Mouse (Mus musculus) kidney, adult 2 months (tissue): ENCODE results near the gene Serpine1. TPM values are rescaled to one million over a fixed set of nuclear protein-coding genes. Genes with fewer than 3 reads are reported as not detected.

ENCODE experiments used
- DNase-seq: peaks from one replicate; pipeline ENCODE4 v3.0.0; 2021
- H3K27ac ChIP-seq: fragments of 200-500 bp; 2 replicates; pipeline ENCODE4 v1.5.1; 2012; ENCODE audit warnings: low read depth, low read length, control low read depth, inconsistent platforms; ENCODE audit not compliant: insufficient read depth
- H3K27me3 ChIP-seq: fragments of 200-500 bp; replicated peaks from 2 replicates; pipeline ENCODE4 v1.6.1; 2012; ENCODE audit warnings: mild to moderate bottlenecking, moderate library complexity, low read length, inconsistent platforms; ENCODE audit not compliant: control insufficient read depth, insufficient read depth
- H3K36me3 ChIP-seq: fragments of 200-500 bp; 2 replicates; pipeline ENCODE4 v1.6.1; 2012; ENCODE audit warnings: mild to moderate bottlenecking, moderate library complexity, low read length, inconsistent platforms; ENCODE audit not compliant: control insufficient read depth, insufficient read depth
- H3K4me1 ChIP-seq: fragments of 200-500 bp; 2 replicates; pipeline ENCODE4 v1.6.1; 2011; ENCODE audit warnings: low read length; ENCODE audit not compliant: control insufficient read depth, insufficient read depth
- H3K4me3 ChIP-seq: fragments of 200-500 bp; 2 replicates; pipeline ENCODE4 v1.5.1; 2011; ENCODE audit warnings: mild to moderate bottlenecking, low read depth, low read length, control low read depth; ENCODE audit not compliant: insufficient read depth
- CTCF ChIP-seq: fragments of 200-500 bp; conservative IDR thresholded peaks from 2 replicates; pipeline ENCODE4 v1.5.1; 2011; ENCODE audit warnings: low read depth, mild to moderate bottlenecking, control low read depth, low read length, moderate library complexity, mixed read lengths; ENCODE audit not compliant: insufficient read depth, insufficient read length
- POLR2A ChIP-seq: fragments of 200-500 bp; IDR thresholded peaks from one replicate; pipeline ENCODE4 v1.6.1; 2011; ENCODE audit warnings: low read depth, low read length, control low read depth
- WGBS: fragments of 180-500 bp; shearing (Covaris S2); methylation state at CpG from one replicate; pipeline ENCODE4 v1.1.7; 2018; 5-methylcytosine and 5-hydroxymethylcytosine counted together
- polyA plus RNA-seq: library from polyadenylated mRNA; depleted of rRNA; stranded (reverse); fragments of >200 nt; gene quantifications from 2 replicates; pipeline ENCODE4 v1.2.3, GENCODE M21; 2012

Serpine1 gene
- polyA plus RNA-seq, 1 experiment, result 1.1 TPM

DNA sequence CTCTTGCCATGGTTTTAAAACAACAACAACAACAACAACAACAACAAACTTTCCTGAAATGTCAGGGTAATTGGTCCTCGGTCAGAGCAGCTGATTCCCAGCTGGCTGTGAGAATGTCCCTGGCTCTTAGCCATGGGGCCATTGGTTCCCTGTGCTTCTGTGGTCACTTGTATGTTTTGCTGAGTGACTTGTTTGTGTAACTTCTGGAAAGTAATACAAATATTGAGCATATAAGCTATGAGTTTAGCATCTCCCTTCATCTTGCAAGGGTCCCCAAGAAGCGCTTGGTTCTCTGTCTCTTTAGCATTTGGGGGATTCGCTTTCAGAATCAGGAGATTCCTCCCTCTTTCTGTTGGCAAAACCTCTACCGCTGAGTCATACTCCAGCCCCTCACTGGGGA, 34.4 kb upstream of the Serpine1 start:
- Histone ChIP-seq H3K27ac (no peak overlapping the region), H3K27me3 (no peaks in the 10 kb centered on the region), H3K4me1 (no peaks in the 10 kb centered on the region; the same call in 1 of the 2 replicates), H3K4me3 (no peak overlapping the region), H3K36me3 (no peaks in the 10 kb centered on the region)
- no peak for TF ChIP-seq POLR2A
- TF ChIP-seq CTCF, result no peak
- 77% methylated on average over 4 of the region's 4 CpGs for WGBS
- DNase-seq, result peak; percentile 61

DNA sequence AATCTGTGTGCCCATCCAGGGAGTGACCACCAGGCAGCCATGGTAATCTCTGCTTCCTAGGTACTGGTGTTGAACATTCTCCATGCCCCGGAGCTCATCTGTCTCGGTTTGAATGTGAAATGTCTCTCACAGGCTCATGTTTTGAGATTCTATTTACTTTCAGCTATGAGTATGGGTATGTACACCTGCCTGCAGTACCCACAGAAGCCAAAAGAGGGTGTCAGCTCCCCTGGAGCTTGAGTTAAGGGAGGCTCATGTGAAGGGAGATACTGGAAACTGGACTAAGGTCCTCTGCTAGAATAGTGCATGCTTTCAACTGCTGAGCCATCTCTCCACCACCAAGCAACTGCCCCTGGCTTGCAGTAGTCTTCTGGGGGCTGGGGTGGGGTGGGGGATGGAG, 31.9 kb upstream of the Serpine1 start:
- no peak for DNase-seq
- Histone ChIP-seq H3K27me3 (no peaks in the 10 kb centered on the region), H3K4me3 (no peak overlapping the region), H3K36me3 (no peaks in the 10 kb centered on the region), H3K4me1 (no peaks in the 10 kb centered on the region; the same call in 1 of the 2 replicates), H3K27ac (no peak overlapping the region)
- 90% methylated on average over 2 of the region's 2 CpGs for WGBS
- no peak for TF ChIP-seq POLR2A
- TF ChIP-seq CTCF, result 0 out of 2 replicates have a peak, but pooled peaks have one; percentile 5

DNA sequence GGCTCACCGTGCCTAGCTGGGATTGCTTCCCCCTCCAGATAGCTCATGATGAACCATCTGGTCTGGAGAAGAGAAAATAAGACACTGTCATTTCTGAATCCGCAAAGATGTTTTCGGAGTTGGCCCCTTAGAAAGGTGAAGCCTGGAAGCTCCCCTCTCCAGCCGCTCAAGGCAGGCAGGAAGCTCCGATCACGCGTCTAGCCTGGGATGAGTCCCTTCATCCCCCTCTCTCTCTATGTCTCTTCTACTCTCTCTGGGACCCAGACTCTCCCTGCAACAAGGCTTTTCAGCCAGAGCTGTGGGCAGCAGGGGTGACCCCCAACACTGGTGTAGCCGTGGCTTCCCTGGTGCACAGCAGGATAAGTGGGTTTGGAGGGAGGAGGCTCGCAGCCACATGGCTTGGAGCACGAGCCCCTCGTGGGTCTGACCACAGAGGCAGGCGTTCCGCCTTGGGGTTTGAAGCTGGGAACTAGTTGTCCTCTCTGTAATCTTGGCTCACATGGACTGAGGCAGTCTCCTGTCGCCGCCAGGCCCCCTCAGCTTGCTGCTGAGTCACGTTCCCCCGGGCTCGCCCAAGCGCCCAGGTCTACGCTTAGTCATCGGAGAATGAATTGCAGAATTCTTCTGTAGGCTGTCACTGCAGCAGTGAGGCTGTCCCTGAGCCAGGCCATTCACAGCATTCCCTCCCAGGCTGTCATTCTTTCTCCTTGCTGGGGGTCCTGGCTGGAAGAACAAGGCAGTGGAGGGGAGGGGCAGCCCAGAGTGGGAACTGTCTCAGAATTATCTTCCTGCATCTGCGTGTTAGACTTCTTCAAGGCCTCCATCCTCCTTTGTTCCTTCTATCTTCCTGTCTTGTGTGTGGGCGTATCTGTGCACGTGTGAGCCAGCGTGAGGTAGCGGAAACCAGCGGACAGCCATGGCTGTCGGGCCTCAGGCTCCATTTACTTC, 30.8 kb upstream of the Serpine1 start:
- Histone ChIP-seq H3K27me3 (no peaks in the 10 kb centered on the region), H3K4me3 (no peak overlapping the region), H3K4me1 (no peaks in the 10 kb centered on the region; the same call in 1 of the 2 replicates), H3K27ac (no peak overlapping the region), H3K36me3 (no peaks in the 10 kb centered on the region)
- 70% methylated on average over 28 of the region's 28 CpGs for WGBS
- DNase-seq, result no peak
- TF ChIP-seq POLR2A (no peak), CTCF (no peak)

DNA sequence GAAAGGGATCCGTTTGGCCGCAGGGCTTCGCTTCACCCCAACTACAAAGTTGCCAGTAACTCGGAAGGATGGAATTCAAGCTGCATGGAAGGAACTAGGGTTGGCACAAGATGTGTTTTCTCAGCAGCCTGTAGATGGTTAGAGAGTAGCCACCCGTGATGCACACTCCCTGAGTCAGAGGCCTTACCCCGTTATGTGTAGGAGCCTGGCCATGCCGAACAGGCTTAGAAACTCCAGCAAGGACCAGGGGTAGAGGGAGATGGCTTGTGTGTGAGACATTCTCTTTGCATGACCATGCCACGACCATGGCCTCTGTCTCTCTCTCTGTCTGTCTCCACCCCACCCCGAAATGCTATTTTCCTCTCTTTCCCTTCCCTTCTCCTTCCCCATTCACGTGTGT, 30.0 kb upstream of the Serpine1 start:
- no peak overlapping the region for H3K27ac ChIP-seq
- WGBS, result 63% methylated on average over 10 of the region's 10 CpGs
- no peak overlapping the region for H3K4me3 ChIP-seq
- no peak for DNase-seq
- H3K27me3 ChIP-seq, result no peaks in the 10 kb centered on the region
- no peaks in the 10 kb centered on the region for H3K4me1 ChIP-seq
- H3K36me3 ChIP-seq, result no peaks in the 10 kb centered on the region
- TF ChIP-seq CTCF, result no peak
- TF ChIP-seq POLR2A, result no peak

DNA sequence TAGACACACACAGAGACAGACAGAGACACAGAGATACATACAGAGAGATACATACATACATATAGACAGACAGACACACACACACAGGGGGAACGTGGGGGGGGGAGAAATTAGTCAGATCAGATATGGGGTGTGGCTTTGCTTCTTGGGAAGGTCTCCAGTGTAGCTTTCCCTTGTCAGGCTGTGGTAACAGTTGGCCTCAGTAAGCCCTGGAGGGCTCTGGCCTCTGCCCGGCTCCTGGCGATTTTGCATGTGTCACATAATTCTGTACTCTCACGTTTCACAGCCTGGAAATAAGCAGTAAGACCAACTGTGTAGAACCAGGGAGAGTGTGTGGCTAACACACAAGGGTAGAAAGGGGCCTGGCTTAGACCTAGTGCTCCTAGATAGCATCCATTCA, 28.6 kb upstream of the Serpine1 start:
- no peak for DNase-seq
- 38% methylated on average over 4 of the region's 4 CpGs for WGBS
- no peaks in the 10 kb centered on the region for H3K36me3 ChIP-seq
- H3K4me1 ChIP-seq, result no peaks in the 10 kb centered on the region
- no peaks in the 10 kb centered on the region for H3K27me3 ChIP-seq
- H3K27ac ChIP-seq, result no peak overlapping the region
- TF ChIP-seq CTCF, result no peak
- TF ChIP-seq POLR2A, result no peak
- H3K4me3 ChIP-seq, result no peak overlapping the region

DNA sequence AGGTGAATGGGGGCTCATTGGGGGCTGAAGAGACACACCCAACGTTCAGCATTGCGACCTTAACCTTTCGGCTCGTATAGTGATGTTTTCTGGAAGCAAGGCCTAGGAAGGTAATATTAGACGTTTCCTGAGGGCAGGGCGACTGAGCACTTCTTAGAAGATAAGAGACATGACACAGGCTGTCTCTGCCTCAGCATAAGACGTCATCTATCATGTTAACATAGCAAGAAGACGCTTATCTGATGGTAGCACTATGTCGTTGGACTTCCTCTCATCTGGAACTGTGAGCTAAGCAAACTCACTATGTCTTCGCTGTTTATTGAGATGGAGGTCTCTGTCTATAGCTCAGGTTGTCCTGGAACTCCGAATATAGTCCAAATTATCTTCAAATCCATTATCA, 26.4 kb upstream of the Serpine1 start:
- DNase-seq, result peak; percentile 40
- TF ChIP-seq POLR2A (no peak), CTCF (no peak)
- H3K27ac ChIP-seq, result no peak overlapping the region
- WGBS, result 63% methylated on average over 11 of the region's 11 CpGs
- H3K36me3 ChIP-seq, result no peaks in the 10 kb centered on the region
- H3K4me1 ChIP-seq, result no peaks in the 10 kb centered on the region
- no peak overlapping the region for H3K4me3 ChIP-seq
- no peaks in the 10 kb centered on the region for H3K27me3 ChIP-seq

DNA sequence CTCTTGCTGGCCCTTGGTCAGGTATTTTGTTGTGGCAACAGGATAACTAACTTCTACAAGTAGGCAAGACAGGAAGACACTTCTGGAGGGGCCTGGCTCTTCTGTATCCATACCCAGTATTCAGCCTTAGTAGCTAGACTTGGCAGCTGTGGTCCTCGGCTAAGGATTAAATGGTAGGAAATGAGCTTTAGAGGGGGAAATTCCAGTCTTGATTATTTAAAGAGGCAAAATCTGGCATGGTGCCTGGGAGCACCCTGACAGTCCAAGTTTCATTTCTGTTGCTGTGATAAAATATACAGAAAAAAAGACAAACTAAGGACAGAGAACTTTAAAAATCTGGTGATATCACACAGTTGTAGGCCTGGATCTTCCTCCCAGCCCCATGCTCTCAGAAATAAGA, 24.0 kb upstream of the Serpine1 start:
- TF ChIP-seq POLR2A (no peak), CTCF (no peak)
- WGBS, result 35% methylated on average over 1 of the region's 1 CpGs

More for the DNA sequence above, 24.0 kb upstream of the Serpine1 start:
- H3K27me3 ChIP-seq, result no peaks in the 10 kb centered on the region
- peak overlapping the region; percentile 42; the same call in 1 of the 2 replicates for H3K27ac ChIP-seq
- no peak overlapping the region for H3K4me3 ChIP-seq
- H3K4me1 ChIP-seq, result no peaks in the 10 kb centered on the region
- H3K36me3 ChIP-seq, result no peaks in the 10 kb centered on the region
- DNase-seq, result peak; percentile 85
